Mouse (Mus musculus) v-Abl transformed pro-B cells (cell line): ENCODE measurements around the gene Gjc1.

Experiments used
- in situ Hi-C, 2 experiments: fragments of 400-800 bp; cut with MboI; formaldehyde crosslinking; loops; one replicate each; pipeline ENCODE4 v1.15.1; 2025; ENCODE audit not compliant: unreplicated experiment in 2 of 2

Gene Gjc1

GRCm38 (mm10) chr11:102752896-102753590 is 66.5 kb downstream of the Gjc1 start:
- in situ Hi-C loops, result no loop called here

DNA sequence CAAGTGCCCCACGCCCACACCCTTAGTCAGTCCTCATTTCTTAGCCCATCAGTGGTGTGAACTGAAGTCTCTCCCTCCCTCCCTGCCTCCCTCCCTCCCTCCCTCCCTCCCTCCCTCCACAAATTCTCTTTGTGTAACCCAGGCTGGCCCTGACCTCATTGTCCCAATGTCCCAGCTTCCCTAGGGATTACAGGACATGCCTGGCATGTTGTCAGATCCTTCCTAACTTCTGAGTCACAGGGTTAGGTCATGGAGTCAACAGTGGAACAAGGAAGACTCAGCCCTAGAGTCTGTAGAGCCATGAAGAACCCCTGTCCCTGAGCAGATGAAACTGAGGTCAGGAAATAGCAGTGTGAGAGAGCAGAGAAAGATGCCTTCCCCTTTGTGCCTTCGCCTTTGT is 69.8 kb downstream of the Gjc1 start:
- in situ Hi-C loops, result no loop called here
